8 mouse cellular contexts compared by ENCODE assay signal in the genomic region with DNA sequence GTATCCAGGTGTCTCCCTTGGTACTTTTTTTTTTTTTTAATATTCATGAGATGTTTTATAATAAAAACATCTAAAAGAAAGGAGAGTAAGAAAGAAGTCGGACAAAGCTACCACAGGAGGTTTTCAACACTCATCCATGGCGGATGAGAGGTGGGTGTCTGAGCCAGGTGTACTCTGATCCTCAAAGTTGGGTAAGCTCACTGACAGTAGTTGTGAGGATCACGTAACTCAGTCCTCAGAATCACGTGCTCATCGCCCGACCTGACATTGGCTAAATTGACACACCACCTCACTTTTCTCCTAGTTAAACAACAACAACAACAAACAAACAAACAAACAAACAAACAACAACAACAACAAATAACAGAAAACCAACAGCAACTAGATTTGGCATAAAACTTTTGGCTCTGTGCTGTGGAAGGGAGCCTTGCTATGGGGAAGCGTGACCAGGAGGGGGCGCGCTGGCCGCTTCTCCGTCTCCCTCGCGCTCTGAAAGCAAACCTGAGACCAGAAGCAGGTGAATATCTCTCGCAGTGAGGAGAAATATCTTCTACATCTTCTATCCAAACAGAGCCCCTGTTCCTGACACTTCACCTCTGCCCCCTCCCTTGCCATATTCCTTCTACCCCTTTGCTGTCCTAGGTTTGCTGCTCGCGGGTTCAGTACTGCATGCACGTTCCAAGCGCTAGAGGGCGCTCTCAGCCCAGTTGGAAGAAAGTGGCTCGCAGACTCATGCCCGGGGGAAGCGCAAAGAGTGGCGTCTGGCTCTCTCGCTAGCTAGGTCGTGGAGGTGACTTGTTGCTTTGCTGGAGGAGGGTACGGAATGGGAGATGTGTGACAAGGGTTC. TPM values are rescaled to one million over a fixed set of nuclear protein-coding genes. Genes with fewer than 3 reads are reported as not detected.
DNase-seq lines count a peak whose midpoint lies in the region; ATAC-seq and TF ChIP-seq lines count a peak whose summit lies in the region.

No protein-coding gene starts in this region.

- peak; percentile 60 for DNase-seq in Patski (ENCODE audit: low read depth, low spot score)
- DNase-seq in cerebellum, postnatal 14 days = peak; percentile 96 to 98
- peak; percentile 70 to 90 for DNase-seq in frontal cortex, postnatal 14 days (ENCODE audit: low spot score in 2 of 2)
- DNase-seq in hindbrain, embryonic 14.5 days (ENCODE audit: low spot score) = peak; percentile 97
- peak; percentile 90 for DNase-seq in layer of hippocampus, postnatal 36 days
- DNase-seq in lung, postnatal 36 days = peak; percentile 93
- DNase-seq in retina, postnatal 7 days (ENCODE audit: low read depth, low spot score) = peak; percentile 83
- peak; percentile 79 for DNase-seq in urinary bladder, adult 2 months (ENCODE audit: low spot score)

- H3K36me3 ChIP-seq in hindbrain, embryonic 14.5 days (replicated peaks; ENCODE audit: control insufficient read depth, insufficient read depth) = no peaks in the 10 kb centered on the region

- CTCF ChIA-PET in Patski (lab: Charles Lee) = interaction anchor here (0.6 to 4.5 kb wide), 25 partner anchors 9 to 325 kb away, joined by 3 to 27 read pairs (median 3); a partner anchor contains a TSS

- peak overlapping the region; percentile 37; the same call in 1 of the 2 replicates for H3K9ac ChIP-seq in hindbrain, embryonic 14.5 days

- POLR2A ChIA-PET in Patski (lab: Charles Lee) = no interaction called here

- H3K9me3 ChIP-seq in hindbrain, embryonic 14.5 days (ENCODE audit: control insufficient read depth, low read length) = no peaks in the 10 kb centered on the region

- in situ Hi-C loops in Patski (cut with MboI; ENCODE audit: low pct_unique_long_range_greater_than_20kb) = loop anchor here (5.0 kb wide), 2 partner anchors 160 to 315 kb away; no protein-coding TSS in a partner anchor

- ATAC-seq in Patski = peak; percentile 83
- peak; percentile 88 for ATAC-seq in hindbrain, embryonic 14.5 days (ENCODE audit: low FRiP score)

- H3K27ac ChIP-seq in hindbrain, embryonic 14.5 days = no peak overlapping the region

- 10% methylated on average over 26 of the region's 26 CpGs for WGBS in hindbrain, embryonic 14.5 days

- H3K4me2 ChIP-seq in hindbrain, embryonic 14.5 days (replicated peaks) = peak overlapping the region; percentile 56

- peak; percentile 99 for TF ChIP-seq CTCF in Patski (IDR thresholded peaks at IDR 0.05)

- H3K4me3 ChIP-seq in hindbrain, embryonic 14.5 days (replicated peaks; ENCODE audit: low read length) = peak overlapping the region; percentile 27

- peaks cover 5% of the 10 kb centered on the region for H3K27me3 ChIP-seq in Patski
- no peaks in the 10 kb centered on the region for H3K27me3 ChIP-seq in hindbrain, embryonic 14.5 days (ENCODE audit: control insufficient read depth, insufficient read depth, low read length)

- no peaks in the 10 kb centered on the region for H3K4me1 ChIP-seq in hindbrain, embryonic 14.5 days (replicated peaks; ENCODE audit: control insufficient read depth, insufficient read depth, low read length)

RNA-seq across cellular contexts. Expression of a gene that starts 11.7 kb away (rescaled TPM):
- polyA plus RNA-seq in Patski (2021) = not detected
- 0.46 and 0.69 TPM in 2 replicates for polyA plus RNA-seq in hindbrain, embryonic 14.5 days (2014; fragmentation: Nextera tagmentation; extraction: Ambion mirVana)
- 10 to 100 TPM; 14.1 to 16.5 TPM for total RNA-seq in layer of hippocampus, postnatal 36 days (2021)
- polyA plus RNA-seq in urinary bladder, adult 2 months (2012; rRNA removed) = not detected in 2 replicates

RNA-seq across cellular contexts. Expression of a gene that starts 31.7 kb away (rescaled TPM):
- not detected for polyA plus RNA-seq in Patski (2021)
- not detected in 2 replicates for polyA plus RNA-seq in hindbrain, embryonic 14.5 days (2014; fragmentation: Nextera tagmentation; extraction: Ambion mirVana)
- not detected for total RNA-seq in layer of hippocampus, postnatal 36 days (2021)
- 0.01 and 0.06 TPM in 2 replicates for polyA plus RNA-seq in urinary bladder, adult 2 months (2012; rRNA removed)

RNA-seq across cellular contexts. Expression of a gene that starts 47.5 kb away (rescaled TPM):
- 63.1 TPM for polyA plus RNA-seq in Patski (2021)
- polyA plus RNA-seq in hindbrain, embryonic 14.5 days (2014; fragmentation: Nextera tagmentation; extraction: Ambion mirVana) = 99.6 and 102 TPM in 2 replicates
- total RNA-seq in layer of hippocampus, postnatal 36 days (2021) = 10 to 100 TPM; 30.9 to 31.6 TPM
- 40.9 and 56.6 TPM in 2 replicates for polyA plus RNA-seq in urinary bladder, adult 2 months (2012; rRNA removed)
